Mouse (Mus musculus) limb, embryonic 14.5 days (tissue): ENCODE measurements around the gene Gramd1b. TPM values are rescaled to one million over a fixed set of nuclear protein-coding genes. Genes with fewer than 3 reads are reported as not detected.

Experiments used
- ATAC-seq: fragments of 200-750 bp; cut with Nextera tagmentation; 2 replicates; pipeline ENCODE4 v1.8.0; 2017; ENCODE audit warnings: low read depth, moderate number of reproducible peaks, moderate TSS enrichment; ENCODE audit not compliant: low FRiP score
- DNase-seq: peaks from one replicate; pipeline ENCODE4 v3.0.0-alpha.2; 2015; ENCODE audit warnings: low spot score
- H3K27ac ChIP-seq: fragments of 300-500 bp; sonication (generic); replicated peaks from 2 replicates; pipeline ENCODE4 v1.5.1; 2014; ENCODE audit warnings: low read depth, mild to moderate bottlenecking, low read length, moderate library complexity, mixed read lengths
- H3K27me3 ChIP-seq: fragments of 300-500 bp; sonication (generic); 2 replicates; pipeline ENCODE4 v1.6.1; 2014; ENCODE audit warnings: low read length, mixed read lengths; ENCODE audit not compliant: control insufficient read depth, insufficient read depth
- H3K36me3 ChIP-seq: fragments of 300-500 bp; sonication (generic); 2 replicates; pipeline ENCODE4 v1.6.1; 2014; ENCODE audit warnings: mild to moderate bottlenecking, low read length, moderate library complexity, mixed read lengths; ENCODE audit not compliant: control insufficient read depth, insufficient read depth
- H3K4me1 ChIP-seq: fragments of 300-500 bp; sonication (generic); 2 replicates; pipeline ENCODE4 v1.6.1; 2014; ENCODE audit warnings: antibody characterized with exemption, low read length, mixed read lengths; ENCODE audit not compliant: control insufficient read depth, insufficient read depth
- H3K4me2 ChIP-seq: fragments of 300-500 bp; sonication (generic); replicated peaks from 2 replicates; pipeline ENCODE4 v1.6.1; 2014; ENCODE audit warnings: low read depth, mild to moderate bottlenecking, low read length, moderate library complexity; ENCODE audit not compliant: severe bottlenecking
- H3K4me3 ChIP-seq: fragments of 300-500 bp; sonication (generic); replicated peaks from 2 replicates; pipeline ENCODE4 v1.5.1; 2014; ENCODE audit warnings: low read length
- H3K9ac ChIP-seq: fragments of 300-500 bp; sonication (generic); 2 replicates; pipeline ENCODE4 v1.6.1; 2014; ENCODE audit warnings: mild to moderate bottlenecking, low read depth, low read length, moderate library complexity; ENCODE audit not compliant: severe bottlenecking
- H3K9me3 ChIP-seq: fragments of 300-500 bp; sonication (generic); 2 replicates; pipeline ENCODE4 v1.6.1; 2016; ENCODE audit warnings: low read length; ENCODE audit not compliant: control insufficient read depth
- POLR2A ChIP-seq: fragments of 200-500 bp; IDR thresholded peaks from 2 replicates; pipeline ENCODE4 v1.8.0; 2012; ENCODE audit warnings: inconsistent platforms, mild to moderate bottlenecking, moderate library complexity, borderline replicate concordance; ENCODE audit not compliant: insufficient read depth, insufficient read length; ENCODE audit errors: extremely low read depth
- WGBS: fragments of 180-500 bp; shearing (Covaris S2); extraction: QIAGEN DNeasy Blood & Tissue Kit; methylation state at CpG from one replicate; pipeline ENCODE4 v1.1.7; 2014; 5-methylcytosine and 5-hydroxymethylcytosine counted together
- polyA plus RNA-seq, 2 experiments: library from polyadenylated mRNA; depleted of rRNA in 1 of 2; stranded (reverse) in 1 of 2; unstranded in 1 of 2; fragments of >200 nt; fragmentation: Nextera tagmentation in 1 of 2; extraction: Ambion mirVana in 1 of 2; gene quantifications; 2 replicates each; pipeline versions ENCODE4 v1.2.1 to v1.2.3; 2012 to 2014

Gene Gramd1b
- polyA plus RNA-seq, 2 experiments = 3.6 to 11.3 TPM

DNA sequence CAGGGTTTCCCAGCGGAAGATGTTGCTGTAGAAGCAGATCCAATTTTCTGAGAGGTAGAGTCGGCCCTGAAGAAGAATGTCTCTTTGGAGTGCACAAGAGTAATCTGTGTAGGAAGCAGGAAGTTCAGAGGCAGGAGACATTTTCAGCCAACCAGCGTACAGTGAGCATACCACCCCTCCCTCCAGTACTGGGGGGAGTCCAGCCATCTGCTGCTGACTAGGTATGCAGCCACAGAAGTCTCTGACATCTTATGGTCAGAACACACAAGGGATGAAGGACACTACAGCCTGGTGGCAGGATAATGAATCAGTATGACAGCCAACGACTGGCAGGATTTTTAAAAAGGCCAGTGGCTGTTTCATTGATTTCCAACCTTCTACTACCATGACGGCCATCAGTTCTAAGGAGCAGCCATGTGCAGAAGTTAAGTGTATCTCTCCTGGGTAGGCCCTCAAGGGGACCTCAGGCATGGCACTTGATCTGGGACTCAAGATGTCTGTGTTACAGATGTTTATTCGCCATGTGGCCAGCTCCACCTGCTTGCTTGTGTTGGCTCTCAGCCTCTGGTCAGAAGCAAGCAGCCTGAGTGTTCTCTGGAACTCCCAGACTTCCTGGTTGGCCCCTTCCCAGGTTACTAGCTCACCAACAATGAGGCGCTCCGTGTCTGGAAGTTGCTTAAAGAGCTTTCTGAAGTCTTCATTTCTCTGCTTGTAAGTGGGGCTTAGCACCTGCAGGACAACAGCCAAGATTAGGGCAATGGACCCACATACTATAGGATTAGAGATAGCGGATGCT lies 214.1 kb downstream of the Gramd1b start:
- Histone ChIP-seq H3K9ac (no peak overlapping the region), H3K4me2 (no peak overlapping the region), H3K4me1 (peaks cover 15% of the 10 kb centered on the region), H3K27ac (no peak overlapping the region), H3K4me3 (no peak overlapping the region), H3K9me3 (no peaks in the 10 kb centered on the region), H3K27me3 (no peaks in the 10 kb centered on the region), H3K36me3 (0 out of 2 replicates have a peak, but pooled peaks cover 2% of the 10 kb centered on the region)
- TF ChIP-seq POLR2A = no peak
- no peak for ATAC-seq
- WGBS = 85% methylated on average over 9 of the region's 9 CpGs
- no peak for DNase-seq

- no peak for TF ChIP-seq POLR2A
- H3K9me3 ChIP-seq = no peaks in the 10 kb centered on the region
- DNase-seq = no peak
- H3K36me3 ChIP-seq = 0 out of 2 replicates have a peak, but pooled peaks cover 2% of the 10 kb centered on the region
- 76% methylated on average over 9 of the region's 9 CpGs for WGBS
- H3K4me1 ChIP-seq = no peaks in the 10 kb centered on the region
- H3K27me3 ChIP-seq = no peaks in the 10 kb centered on the region
- no peak overlapping the region for H3K9ac ChIP-seq
- no peak for ATAC-seq
- no peak overlapping the region for H3K4me2 ChIP-seq
- no peak overlapping the region for H3K4me3 ChIP-seq
- no peak overlapping the region for H3K27ac ChIP-seq
Observed at GRCm38 (mm10) chr9:40311813-40312212, 219.4 kb downstream of the Gramd1b start.

DNA sequence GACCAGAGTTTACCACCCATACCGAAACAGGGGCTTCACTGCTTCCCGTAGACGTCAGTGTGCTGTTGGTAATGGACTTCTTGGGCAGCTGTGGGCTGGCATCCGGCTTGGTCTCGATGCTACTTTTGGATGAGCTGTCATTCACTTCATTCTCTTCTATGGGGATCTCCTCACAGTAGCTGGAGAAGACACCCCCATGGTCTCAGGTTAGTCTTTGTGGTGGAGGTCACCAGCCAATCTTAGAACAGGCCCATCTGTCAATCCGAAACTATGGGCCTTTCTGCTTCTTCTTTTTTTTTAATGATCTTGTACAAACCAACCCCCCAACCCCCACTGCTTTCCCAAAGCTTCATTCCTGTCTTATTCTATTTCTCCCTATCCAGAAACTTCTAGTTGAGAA lies 221.3 kb downstream of the Gramd1b start:
- Histone ChIP-seq H3K9ac (no peak overlapping the region), H3K4me2 (no peak overlapping the region), H3K27me3 (no peaks in the 10 kb centered on the region), H3K4me1 (no peaks in the 10 kb centered on the region), H3K4me3 (no peak overlapping the region), H3K27ac (no peak overlapping the region), H3K36me3 (peaks cover 7% of the 10 kb centered on the region; the same call in 1 of the 2 replicates), H3K9me3 (no peaks in the 10 kb centered on the region)
- no peak for ATAC-seq
- no peak for TF ChIP-seq POLR2A
- 89% methylated on average over 6 of the region's 6 CpGs for WGBS
- no peak for DNase-seq

DNA sequence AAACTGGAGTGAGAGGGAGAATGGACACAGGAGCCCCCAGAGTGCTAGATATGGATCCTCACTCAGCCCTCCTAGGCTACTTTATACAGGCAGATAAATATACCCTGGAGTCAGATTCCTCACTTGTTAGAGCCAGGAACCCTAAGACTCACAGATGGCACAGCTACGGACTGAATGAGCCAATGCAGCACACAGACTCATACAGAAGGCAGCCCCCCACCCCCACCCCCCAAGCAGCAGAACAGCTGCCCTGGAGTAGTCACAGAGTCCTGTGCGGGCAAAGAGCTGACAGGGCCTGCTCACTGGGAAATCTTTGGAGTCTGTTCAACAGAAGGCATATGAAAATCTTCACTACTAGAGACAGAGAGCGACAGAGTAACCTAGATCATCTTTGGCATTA lies 223.9 kb downstream of the Gramd1b start:
- Histone ChIP-seq H3K4me1 (no peaks in the 10 kb centered on the region), H3K4me2 (no peak overlapping the region), H3K27me3 (no peaks in the 10 kb centered on the region), H3K9ac (no peak overlapping the region), H3K4me3 (no peak overlapping the region), H3K9me3 (no peaks in the 10 kb centered on the region), H3K27ac (no peak overlapping the region), H3K36me3 (peaks cover 9% of the 10 kb centered on the region)
- no peak for TF ChIP-seq POLR2A
- 69% methylated on average over 3 of the region's 3 CpGs for WGBS
- DNase-seq (no peak), ATAC-seq (peak; percentile 65)

DNA sequence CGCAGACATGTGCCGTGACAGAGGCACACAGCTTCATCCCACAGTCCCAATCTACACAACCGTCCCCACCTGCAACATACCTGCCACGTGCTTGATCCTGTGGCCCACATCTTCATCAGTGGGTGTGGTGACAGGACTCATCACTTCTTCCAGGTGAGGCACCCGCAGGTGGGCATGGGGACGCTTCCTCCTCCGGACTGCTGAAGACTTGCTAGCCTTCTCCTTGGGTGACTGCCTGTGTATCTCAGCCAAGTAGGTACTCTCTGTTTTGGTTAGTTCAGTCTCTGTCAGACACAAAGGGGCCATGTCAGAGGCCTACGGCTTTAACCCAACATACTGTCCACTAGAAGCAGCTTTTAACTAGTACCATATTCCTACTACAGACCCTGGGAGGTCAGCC lies 226.9 kb downstream of the Gramd1b start:
- no peaks in the 10 kb centered on the region for H3K9me3 ChIP-seq
- no peak overlapping the region for H3K4me3 ChIP-seq
- H3K9ac ChIP-seq = no peak overlapping the region
- H3K27ac ChIP-seq = no peak overlapping the region
- peaks cover 14% of the 10 kb centered on the region for H3K36me3 ChIP-seq
- TF ChIP-seq POLR2A = no peak
- WGBS = 97% methylated on average over 8 of the region's 8 CpGs
- DNase-seq (no peak), ATAC-seq (no peak)
- H3K4me1 ChIP-seq = no peaks in the 10 kb centered on the region
- no peaks in the 10 kb centered on the region for H3K27me3 ChIP-seq
- no peak overlapping the region for H3K4me2 ChIP-seq
